Mouse (Mus musculus) olfactory bulb, adult 2 months (tissue): Measurements from ENCODE around the gene Dennd6b.

ENCODE experiments used
- CTCF ChIP-seq: fragments of 200-500 bp; IDR thresholded peaks from 2 replicates; pipeline ENCODE4 v1.5.1; 2012; ENCODE audit warnings: low read depth, mild to moderate bottlenecking, low read length, moderate library complexity; ENCODE audit not compliant: insufficient read depth
- POLR2A ChIP-seq: fragments of 200-500 bp; IDR thresholded peaks from 2 replicates; pipeline ENCODE4 v1.6.1; 2012; ENCODE audit warnings: mild to moderate bottlenecking, low read depth, low read length, moderate library complexity; ENCODE audit not compliant: insufficient read depth

DNA sequence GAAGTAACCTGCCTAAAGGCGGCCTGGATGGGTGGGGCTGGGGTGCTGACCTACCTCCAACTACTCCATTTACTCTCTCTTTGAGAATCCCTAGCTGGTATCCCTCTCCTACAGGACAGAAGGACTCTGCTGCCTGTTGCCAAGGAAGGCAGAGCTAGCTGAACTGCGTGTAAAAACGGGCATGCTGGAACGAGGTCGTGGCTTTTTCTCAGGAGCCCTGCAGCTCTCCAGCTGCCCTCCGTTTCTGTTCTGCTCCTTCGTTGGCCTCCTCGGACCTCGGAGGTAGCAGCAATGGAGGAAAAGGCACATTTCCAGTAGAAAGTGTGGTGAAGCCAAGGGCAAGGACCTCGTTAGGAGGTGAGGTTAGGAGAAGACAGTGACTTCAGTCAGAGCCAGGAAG lies 27.4 kb downstream of the Dennd6b start:
- TF ChIP-seq CTCF (no peak), POLR2A (no peak)
